Mouse (Mus musculus) right cerebral cortex, adult 18-20 months (tissue): Measurements from ENCODE around the gene Nlrp6.
A peak's percentile ranks its signal among the peaks of the same experiment; 100 is the strongest.
"Not testable (repeated sequence)": the region's sequence is repeated elsewhere in the genome, so short reads cannot be mapped to it uniquely, and the experiment has no call there.

Experiments used
- DNase-seq: peaks from one replicate; pipeline ENCODE4 v3.0.0; 2022; ENCODE audit warnings: mixed read lengths

Nlrp6 gene

DNA sequence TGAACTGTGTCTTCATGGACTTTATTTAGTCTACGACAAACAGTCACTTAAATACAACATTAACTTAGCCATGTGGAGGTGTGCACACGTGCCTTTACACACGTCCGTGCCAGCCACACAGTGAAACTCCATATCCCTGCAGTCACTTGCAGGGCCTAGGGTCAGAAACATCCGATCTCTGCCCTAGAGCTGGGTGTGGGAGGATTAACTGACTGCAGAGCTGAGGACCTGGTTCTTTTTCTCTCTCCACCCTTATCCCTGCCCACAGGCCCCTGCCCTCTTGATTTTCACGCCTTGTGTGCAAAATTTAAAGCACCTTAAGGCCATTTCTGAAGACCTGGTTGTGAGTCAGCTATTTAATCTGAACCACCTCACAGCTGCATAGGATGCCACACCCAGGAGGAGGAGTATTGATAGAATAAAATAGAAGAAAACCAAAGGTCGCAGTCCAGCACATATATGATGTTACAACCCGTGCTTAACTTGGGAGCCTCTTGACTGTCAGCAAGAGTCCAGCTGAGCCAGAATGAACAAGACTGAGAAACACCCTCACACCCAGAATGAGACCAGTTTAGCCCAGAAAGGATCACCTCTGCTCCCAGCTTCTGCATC lies at the start of gene Nlrp6:
Gene Nlrp6, plus strand, starts transcription at position 485 of the 612 bp plus-strand sequence.
- DNase-seq: no peak

DNA sequence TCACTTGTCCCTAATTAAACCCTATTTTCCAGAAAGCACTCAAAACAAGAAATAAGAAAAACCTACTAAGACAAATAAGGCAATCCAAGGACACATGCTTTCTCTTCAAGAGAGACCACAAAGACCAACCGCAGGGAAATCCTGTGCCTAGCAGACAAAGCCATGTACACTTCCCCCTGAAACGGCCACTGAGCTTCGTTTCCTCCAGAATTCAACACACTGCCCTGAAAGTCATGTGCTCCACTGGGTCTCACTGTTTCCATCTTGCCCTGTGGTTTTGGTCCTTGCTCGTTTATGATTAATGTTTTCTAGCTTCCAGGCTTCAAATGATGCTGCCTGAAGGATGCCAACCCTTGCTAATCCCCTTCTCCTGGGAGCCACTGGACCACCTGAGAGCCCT lies 46.5 kb upstream of the Nlrp6 start:
- DNase-seq: no peak

DNA sequence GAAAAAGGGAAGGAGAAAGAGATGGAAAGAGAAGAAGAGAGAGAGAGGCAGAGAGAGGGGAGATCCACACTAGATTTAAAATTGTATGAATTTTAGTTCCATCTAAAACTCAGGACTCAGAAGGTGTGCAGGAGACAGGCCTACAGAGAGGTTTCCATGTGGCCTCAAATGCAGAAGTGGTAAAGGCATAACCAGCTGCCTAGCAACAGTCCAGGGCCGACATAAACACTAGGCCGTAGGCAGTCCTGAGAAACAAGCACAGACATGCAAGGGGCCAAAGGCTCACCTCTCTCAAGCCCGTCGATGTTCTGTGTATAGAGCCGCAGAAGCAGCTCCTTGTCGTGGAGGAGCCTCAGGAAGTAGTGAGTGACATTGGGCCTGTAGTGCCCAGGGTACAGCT lies 43.3 kb upstream of the Nlrp6 start:
- no peak for DNase-seq

DNA sequence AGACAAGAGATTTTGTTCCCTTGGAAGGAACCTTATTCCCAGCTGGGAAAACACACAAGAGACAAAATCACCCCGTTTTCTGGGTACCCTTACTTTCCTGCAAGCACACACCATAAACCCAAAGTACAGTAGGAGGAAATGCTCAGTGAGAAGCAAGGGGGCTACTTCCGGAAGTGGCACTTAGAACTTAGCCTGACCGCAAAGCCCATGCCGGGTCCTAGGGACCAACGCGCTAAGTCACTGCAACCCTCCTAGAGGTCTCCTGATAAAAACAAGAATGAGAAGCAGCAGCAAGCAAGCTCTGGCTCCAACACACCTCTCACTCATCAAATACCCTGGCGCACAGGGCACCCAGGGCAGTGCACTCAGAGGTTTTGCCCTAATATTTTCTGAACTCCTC lies 41.3 kb upstream of the Nlrp6 start:
- DNase-seq: no peak

DNA sequence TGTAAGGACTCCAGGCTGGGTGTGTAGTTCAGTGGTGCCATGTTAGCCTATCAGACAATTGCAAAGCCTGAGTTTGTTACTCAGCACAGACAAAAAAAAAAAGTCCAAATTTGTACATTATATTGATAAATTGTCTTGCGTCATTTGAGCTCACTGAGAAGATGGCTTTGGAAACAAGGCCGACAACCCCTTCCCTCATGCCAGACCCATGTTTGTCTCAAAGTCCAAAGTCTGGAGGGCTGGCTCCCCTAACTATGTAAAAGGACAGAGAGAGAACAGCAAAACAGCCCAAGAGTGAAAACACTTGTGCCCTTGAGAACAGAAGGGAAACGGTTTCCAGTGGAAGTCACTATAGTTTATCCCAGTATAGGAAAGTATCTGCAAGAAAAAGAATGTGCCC lies 40.3 kb upstream of the Nlrp6 start:
- no peak for DNase-seq

DNA sequence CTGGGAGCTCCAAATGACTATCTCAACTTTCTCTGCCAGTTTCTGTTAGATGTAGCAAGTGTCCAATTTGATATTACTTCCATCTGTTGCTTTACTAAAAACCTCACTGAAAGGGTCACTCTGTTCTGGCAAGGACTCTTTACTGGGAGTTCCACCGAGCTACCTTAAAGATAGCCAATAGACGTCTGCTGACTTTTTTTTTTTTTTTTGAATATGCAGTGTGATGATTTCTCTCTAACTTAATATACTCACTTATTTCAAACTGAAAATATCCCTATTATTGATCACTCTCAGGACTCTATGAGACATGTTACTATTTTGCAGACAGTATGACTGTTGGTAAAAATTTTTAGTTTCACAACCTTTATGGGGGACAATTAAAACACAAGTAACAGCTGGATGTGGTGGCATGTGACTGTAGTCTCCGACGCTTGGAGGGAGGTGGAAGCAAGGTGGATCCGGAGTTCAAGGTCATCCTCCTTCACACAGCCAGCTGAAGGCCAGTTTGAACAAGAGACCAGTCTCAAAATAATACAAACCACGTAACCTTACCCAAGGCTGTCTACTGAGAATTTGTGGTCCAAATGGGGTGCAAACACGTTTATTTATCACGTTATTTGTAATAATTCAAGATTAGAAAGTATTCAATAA lies 39.7 kb upstream of the Nlrp6 start:
- no peak for DNase-seq

DNA sequence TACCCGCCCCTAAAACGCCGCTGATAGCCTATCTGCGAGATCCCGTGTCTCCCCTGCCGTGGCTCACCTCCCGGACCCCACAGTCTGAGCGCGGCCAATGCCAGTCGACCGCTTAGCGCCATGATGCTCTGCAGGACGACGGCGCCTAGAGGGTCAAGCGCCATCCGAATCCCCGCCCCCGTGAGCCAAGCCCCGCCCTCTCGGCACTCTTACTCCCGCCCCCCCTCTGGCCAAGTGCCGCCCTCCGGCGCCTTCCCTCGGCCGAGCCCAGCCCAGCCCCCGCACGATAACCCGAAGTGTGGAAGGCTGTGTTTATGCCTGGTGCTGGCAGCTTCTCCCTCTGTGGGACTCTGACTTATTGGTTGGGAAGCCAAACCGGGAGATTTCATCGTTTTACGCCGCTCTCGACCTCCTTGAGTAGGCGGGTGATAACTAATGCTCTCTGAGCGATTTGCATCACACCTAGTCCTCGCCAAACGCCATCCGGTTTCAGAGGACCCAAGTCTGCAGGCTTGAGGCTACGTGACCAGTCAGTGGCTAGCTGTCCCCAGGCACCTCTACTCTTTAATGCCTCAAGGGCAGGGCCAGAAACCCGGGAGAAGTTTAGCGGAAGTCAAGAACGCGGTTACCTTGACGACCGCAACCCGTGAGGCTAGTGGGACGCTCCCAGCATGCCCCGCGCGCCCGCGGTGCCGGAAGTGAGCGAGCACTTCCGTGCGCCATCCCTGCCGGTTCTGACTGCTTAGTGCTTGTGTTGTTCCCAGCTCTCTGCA lies 38.8 kb upstream of the Nlrp6 start, which contains the start of the genes Psmd13 and Sirt3:
Gene Psmd13, plus strand, starts transcription at position 273 of the 773 bp plus-strand sequence.
Gene Sirt3, minus strand, starts transcription at position 614 of the 773 bp plus-strand sequence.
- peak; percentile 95 for DNase-seq

DNA sequence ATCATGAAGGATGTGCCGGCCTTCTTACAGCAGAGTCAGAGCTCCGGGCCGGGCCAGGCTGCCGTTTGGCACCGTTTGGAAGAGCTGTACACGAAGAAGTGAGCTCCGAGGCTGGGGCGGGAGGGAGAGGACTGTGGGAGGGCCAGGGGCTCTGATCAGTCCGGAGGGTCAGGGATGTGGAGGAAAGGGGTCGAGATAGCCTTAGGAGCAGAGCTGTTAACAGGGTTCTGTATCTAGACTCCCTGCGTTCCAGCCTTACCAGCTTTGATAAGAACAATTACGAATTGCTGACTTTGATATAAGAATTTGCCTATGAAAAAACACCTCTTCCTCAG lies 38.3 kb upstream of the Nlrp6 start:
- no peak for DNase-seq

DNA sequence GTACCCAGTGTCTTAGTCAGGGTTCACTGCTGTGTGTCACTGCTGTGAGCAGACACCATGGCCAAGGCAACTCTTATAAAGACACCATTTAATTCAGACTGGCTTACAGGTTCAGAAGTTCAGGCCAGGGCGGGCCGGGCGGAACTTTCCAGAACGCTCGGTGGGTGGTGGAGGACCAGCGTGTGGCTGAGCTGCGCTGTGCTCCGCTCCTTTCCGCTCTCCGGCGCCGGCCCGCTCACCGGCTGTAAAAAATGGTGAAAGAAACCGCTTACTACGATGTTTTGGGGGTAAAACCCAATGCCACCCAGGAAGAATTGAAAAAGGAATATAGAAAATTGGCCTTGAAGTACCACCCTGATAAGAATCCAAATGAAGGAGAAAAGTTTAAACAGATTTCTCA lies 30.1 kb upstream of the Nlrp6 start:
- DNase-seq: not testable (repeated sequence)

DNA sequence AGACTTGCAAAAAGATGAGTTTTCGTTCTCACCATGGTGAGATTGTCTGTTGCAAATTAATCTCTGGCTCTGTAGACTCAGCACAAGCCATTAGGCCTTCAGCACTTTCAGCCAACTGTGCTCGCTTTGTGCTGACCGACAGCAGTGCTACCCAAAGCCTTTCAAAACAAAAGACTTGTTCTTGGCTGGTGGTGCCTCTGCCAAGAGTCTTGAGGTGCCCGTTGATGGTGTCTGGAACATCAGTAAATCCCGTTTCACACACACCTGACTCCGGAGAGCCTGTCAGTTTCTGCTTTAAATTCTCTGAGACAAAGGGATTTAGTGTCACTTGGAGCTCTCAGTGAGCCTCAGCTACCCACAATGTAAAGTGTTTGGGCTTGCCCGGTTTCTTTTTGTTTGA lies 26.7 kb upstream of the Nlrp6 start:
- DNase-seq: no peak

DNA sequence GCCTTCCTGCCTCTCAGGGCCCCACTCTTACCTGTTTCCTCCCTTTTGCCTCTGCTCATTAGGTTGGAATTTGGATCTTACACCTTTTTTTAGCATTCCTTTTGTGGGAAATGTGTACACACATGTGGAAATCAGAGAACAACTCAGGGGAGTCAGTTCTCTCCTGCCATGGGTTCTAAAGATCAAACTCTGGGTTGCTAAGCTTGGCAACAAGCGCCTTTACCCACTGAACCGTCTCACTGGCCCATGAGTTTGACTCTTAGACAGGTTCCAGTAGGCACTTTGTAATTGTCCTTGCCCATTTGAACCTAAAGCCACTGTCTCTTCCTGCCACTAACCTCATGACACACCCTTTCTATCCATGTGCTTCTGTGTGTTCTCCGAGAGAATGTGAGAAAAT lies 26.1 kb upstream of the Nlrp6 start:
- no peak for DNase-seq

DNA sequence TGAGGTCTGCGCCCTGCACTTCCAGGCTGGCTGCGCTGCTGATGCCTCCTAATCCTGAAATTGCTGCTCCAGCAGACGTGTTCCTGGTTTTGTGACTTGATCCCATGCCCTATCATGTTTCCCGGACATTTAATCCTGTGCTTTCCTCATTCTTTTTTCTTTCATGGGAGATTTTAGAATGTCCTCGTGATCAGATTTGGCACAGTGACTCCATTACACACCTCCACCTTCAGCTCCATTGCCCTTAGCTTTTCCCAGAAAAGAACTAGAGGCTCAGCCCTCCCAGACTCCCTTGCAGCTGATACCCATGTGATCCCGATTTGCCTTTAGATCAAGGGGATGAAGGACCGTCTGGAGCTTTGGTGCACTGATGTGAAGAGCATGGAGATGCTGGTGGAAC lies 22.8 kb upstream of the Nlrp6 start:
- DNase-seq: no peak

DNA sequence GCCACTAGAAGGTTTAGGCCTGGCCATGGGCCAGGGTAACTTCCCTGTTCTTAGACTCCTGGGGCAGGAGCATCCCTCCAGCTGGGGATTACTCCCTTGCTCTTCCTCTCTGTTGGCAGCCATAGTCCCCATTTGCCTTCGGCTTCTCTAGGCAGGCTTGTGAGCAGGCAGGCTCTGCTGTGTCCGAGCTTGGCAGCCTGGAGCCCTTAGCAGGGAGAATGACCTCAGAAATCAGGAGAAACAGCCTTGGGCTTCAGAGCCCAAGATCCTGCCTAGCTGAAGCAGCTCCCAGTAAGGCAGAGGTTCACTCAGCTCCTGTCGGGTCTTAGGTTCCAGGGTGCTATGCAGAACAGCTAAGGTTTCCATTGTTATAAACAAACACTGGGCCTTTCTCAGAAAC lies 21.6 kb upstream of the Nlrp6 start:
- DNase-seq: no peak

DNA sequence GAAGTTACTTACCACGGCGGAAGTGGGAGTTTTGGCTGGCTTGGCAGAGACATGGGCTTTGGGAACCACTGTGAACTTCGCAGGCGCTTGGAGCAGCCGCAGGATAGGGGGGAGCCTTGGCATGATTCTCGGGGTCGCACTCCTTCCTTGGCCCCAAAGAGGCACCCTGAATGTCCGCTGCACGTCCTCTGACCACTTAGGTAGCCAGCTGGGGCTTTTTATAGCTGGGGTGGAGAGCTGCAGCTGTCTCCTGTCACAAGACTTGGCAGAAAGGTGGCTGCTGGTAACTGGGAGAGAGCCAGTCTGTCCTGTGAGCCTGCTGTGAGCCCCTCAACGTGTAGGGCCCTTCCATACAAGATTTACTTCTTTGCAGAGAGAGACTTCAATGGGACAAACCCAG lies 20.5 kb upstream of the Nlrp6 start, which contains the start of gene Cox8b:
Gene Cox8b, minus strand, starts transcription at position 227 of the 400 bp plus-strand sequence.
- DNase-seq: no peak

DNA sequence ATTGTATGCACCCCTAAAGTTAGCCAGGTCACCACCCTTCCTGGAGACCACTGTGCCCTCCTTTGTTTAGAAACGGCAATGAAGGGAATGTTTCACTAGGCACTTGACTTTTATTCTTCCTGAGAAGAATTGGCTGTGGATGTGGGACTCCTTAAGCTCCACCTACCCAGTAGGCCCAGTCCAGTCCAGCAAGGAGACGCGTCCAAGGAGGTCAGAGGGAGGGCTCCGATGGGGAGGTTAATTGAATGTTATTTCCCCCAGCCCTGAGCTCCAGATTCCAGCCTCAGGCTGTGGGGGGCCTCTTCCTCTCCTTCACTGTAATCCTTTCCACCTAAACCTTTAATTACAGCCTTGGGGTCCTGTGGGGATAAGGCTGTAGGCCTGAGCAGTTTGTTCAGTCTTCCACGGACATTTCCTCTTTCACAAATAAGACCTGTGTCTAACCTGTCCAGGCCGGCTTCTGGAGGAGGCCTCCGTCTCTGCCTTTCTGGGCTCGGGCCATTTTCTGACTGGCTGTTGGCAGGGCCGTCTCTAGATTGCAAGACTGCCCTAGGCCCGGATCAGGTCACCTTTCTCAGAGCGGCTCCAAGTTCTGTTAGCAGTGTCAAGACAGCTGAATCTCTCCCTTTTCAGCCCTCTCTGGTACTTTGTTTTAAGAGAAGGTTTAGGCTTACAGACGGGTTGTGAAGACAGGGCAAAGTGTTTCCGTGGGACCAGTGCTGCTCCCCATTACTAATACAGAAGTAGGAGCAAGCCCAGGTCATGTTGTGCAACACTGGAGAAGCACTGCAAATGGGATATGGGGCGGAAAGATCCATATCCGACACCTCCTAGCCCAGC lies 18.4 kb upstream of the Nlrp6 start:
- no peak for DNase-seq

DNA sequence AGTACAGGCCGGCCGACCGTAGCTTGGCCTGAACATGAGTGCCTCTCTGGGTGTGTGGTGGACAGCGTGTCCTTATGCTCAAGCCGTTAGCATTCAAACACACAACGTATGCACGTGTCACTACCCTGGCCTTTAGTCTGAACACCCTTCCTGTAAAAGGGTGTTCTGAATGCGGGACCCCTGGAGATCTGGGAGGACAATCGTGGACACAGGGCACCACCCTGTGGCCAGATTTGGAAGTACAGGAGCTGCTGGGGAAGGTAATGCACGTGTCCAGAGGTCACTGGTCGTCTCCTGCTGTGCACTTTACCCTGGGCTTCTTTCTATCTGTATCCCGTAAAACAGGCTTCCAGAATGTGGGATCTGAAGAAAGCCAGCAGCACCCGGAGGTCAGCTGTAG lies 17.5 kb upstream of the Nlrp6 start:
- DNase-seq: peak; percentile 58

DNA sequence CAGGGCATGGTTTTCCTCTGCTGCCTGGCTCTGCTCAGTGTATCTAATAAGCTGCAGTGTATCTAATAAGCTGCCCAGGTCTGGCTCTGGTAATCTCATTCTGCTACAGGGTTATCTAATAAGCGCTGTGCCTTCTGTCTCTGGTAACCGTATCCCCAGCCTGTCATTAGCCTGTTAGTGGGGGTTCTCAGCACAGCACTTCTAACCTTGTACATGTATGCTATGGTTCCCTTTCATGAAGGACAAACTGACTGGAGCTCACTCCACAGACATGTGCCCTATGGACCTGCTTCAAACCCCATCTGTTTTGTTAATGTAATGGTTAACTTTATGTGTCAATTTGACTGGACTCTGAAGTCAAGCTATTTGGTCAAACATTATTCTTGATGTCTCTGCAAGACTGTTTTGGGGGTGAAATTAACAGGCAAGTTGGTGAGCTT lies 15.0 kb upstream of the Nlrp6 start:
- DNase-seq: no peak

DNA sequence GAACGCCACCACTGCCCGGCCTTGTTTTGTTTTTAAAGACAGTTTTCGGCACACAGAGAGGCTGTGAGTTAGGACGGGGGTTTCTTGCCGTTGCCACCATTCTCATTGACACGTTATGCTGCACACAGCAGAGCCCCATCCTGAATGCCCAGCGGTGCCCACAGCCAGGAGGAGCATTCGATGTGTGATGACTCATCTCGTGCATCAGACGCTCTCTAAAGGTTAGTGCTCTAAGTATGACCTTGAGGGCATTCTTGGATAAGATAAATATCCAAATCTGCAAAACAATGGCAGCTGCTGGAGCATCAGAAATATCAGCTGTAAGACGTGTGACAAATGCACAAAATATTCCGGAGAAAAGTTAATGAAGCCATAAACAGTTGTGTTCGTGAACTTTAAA lies 13.6 kb upstream of the Nlrp6 start:
- no peak for DNase-seq

DNA sequence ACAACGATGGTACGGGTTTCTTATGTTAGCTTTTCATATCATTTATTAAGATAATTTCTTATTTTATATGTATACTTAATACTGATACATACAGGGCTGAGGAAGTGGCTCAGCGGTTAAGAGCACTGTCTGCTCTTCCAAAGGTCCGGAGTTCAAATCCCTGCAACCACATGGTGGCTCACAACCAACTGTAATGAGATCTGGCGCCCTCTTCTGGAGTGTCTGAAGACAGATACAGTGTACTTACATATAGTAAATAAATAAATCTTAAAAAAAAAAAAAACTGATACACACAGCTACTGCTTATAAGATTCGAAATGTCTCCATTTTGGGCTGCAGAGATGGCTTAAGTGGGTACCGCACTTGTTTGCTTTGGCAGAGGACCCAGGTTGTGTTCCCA lies 13.0 kb upstream of the Nlrp6 start:
- no peak for DNase-seq

DNA sequence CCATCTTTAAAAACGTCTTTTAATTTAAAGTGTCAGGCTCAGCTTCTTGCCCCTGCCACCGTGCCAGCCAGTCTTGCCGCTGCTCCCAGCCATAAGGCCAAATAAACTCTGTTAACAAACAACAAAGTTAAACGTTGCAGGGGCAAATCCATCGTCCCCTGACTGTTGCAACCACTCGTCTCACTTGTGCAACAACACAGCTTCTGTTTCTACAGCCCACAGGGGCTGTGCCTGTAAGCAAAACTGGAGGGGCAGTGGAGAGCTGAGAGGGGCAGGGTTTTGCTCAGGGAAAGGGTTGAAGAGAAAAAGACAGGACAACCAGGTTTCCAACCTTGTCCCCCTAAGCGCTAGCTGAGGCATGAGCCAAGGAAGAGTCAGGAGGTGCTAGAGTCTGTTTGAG lies 12.5 kb upstream of the Nlrp6 start:
- DNase-seq: no peak

DNA sequence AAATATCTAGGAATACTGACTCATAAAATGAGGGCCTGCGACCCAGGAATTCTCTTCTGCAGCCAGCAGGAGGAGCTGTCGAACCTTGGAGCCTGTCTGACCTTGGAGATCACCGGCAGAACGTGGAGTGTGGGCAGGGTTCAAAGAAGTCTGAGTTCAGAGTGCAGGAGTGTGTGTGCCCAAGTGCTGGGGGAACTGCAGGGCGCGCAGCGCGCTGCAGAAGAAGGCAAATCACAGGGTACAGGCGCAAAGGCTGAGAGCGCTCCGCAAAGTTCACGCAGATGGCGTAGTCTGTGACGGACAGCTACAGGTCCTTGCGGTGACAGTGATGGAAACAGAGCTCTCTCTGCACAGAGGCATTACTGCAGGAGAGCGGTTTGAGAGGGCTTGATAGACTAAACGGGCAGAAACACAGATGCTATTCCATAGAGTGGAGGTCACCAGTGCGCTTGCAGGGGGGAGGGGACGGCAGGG lies 12.0 kb upstream of the Nlrp6 start:
- DNase-seq: peak; percentile 72

DNA sequence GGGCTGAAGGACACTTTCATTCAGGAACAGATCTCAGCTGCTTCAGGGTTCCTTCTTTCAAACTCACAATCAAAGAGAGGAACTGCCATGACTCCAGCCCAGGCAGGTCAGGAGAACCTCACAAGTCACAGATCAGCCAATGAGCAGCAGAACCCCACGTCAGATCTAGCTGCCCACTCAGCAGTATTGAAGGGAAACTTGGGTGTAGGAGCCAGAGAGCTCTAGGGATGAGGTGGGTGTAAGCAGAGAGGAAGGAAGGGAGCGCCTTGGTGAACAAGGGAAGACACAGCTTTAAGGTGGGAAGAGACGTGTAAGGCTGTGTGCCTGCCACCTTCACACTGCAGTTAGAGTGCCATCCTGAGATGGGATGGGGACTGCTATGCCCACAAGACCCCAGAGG lies 8.4 kb upstream of the Nlrp6 start:
- DNase-seq: peak; percentile 71
